Mouse (Mus musculus) neural tube, embryonic 11.5 days (tissue): ENCODE measurements at regions not wholly inside any gene's neighbourhood (a gene's known extent, or its start where the extent isn't known, plus 50 kb on each side); places are given as distances from the start of the nearest gene placed in this dataset.
A peak's percentile ranks its signal among the peaks of the same experiment; 100 is the strongest.
"Not testable (repeated sequence)": the region's sequence is repeated elsewhere in the genome, so short reads cannot be mapped to it uniquely, and the experiment has no call there.

Experiments used
- ATAC-seq: fragments of 200-750 bp; cut with Nextera tagmentation; 2 replicates; pipeline ENCODE4 v1.8.0; 2017; ENCODE audit warnings: moderate number of reproducible peaks, mild to moderate bottlenecking, moderate TSS enrichment, moderate library complexity; ENCODE audit not compliant: insufficient read depth, low FRiP score, low TSS enrichment
- DNase-seq: peaks from one replicate; pipeline ENCODE4 v3.0.0-alpha.2; 2015; ENCODE audit warnings: low spot score
- H3K27ac ChIP-seq: fragments of 300-500 bp; sonication (generic); 2 replicates; pipeline ENCODE4 v1.5.1; 2014; ENCODE audit warnings: low read depth, mild to moderate bottlenecking, low read length
- H3K27me3 ChIP-seq: fragments of 300-500 bp; sonication (generic); 2 replicates; pipeline ENCODE4 v1.6.1; 2014; ENCODE audit warnings: mild to moderate bottlenecking, low read length, mixed read lengths; ENCODE audit not compliant: control insufficient read depth, insufficient read depth
- H3K36me3 ChIP-seq: fragments of 300-500 bp; sonication (generic); 2 replicates; pipeline ENCODE4 v1.6.1; 2014; ENCODE audit warnings: mild to moderate bottlenecking, low read length, moderate library complexity, mixed read lengths; ENCODE audit not compliant: control insufficient read depth, insufficient read depth
- H3K4me1 ChIP-seq: fragments of 300-500 bp; sonication (generic); 2 replicates; pipeline ENCODE4 v1.6.1; 2014; ENCODE audit warnings: low read length, mixed read lengths; ENCODE audit not compliant: control insufficient read depth, insufficient read depth
- H3K4me2 ChIP-seq: fragments of 300-500 bp; sonication (generic); 2 replicates; pipeline ENCODE4 v1.6.1; 2014; ENCODE audit warnings: low read depth, mild to moderate bottlenecking, moderate library complexity
- H3K4me3 ChIP-seq: fragments of 300-500 bp; sonication (generic); 2 replicates; pipeline ENCODE4 v1.5.1; 2014; ENCODE audit warnings: low read depth, low read length
- H3K9ac ChIP-seq: fragments of 300-500 bp; sonication (generic); 2 replicates; pipeline ENCODE4 v1.6.1; 2014; ENCODE audit warnings: mild to moderate bottlenecking, low read length
- H3K9me3 ChIP-seq: fragments of 300-500 bp; sonication (generic); 2 replicates; pipeline ENCODE4 v1.6.1; 2016; ENCODE audit warnings: low read length; ENCODE audit not compliant: control insufficient read depth
- WGBS: fragments of 180-500 bp; shearing (Covaris S2); extraction: QIAGEN DNeasy Blood & Tissue Kit; methylation state at CpG from one replicate; pipeline ENCODE4 v1.1.7; 2014; 5-methylcytosine and 5-hydroxymethylcytosine counted together

DNA sequence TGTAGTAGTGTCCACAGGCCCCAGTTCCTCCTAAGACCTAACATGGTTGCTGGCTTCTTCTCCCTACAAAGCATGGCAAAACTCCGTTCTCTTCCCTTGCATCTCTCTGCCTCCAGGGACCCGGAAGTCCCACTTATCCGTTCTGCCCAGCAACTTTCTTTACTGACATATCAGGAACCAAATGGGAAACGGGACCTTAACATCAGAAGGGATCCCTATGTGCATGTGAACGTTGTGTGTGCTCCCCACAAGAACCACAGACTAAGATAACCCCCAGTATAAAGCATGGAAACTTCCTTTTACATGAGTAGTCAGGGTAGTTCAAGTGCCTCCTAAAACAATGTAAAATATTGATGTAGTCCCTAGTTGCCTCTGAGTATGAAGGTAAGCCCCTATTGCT, 61.6 kb downstream of the Zxdb start:
- DNase-seq (no peak), ATAC-seq (no peak)
- no peak overlapping the region for H3K9ac ChIP-seq
- H3K4me3 ChIP-seq, result no peak overlapping the region
- 83% methylated on average over 5 of the region's 5 CpGs for WGBS
- H3K36me3 ChIP-seq, result no peaks in the 10 kb centered on the region
- no peak overlapping the region for H3K27ac ChIP-seq
- no peak overlapping the region for H3K4me2 ChIP-seq
- H3K4me1 ChIP-seq, result no peaks in the 10 kb centered on the region
- no peaks in the 10 kb centered on the region for H3K27me3 ChIP-seq
- no peaks in the 10 kb centered on the region for H3K9me3 ChIP-seq

DNA sequence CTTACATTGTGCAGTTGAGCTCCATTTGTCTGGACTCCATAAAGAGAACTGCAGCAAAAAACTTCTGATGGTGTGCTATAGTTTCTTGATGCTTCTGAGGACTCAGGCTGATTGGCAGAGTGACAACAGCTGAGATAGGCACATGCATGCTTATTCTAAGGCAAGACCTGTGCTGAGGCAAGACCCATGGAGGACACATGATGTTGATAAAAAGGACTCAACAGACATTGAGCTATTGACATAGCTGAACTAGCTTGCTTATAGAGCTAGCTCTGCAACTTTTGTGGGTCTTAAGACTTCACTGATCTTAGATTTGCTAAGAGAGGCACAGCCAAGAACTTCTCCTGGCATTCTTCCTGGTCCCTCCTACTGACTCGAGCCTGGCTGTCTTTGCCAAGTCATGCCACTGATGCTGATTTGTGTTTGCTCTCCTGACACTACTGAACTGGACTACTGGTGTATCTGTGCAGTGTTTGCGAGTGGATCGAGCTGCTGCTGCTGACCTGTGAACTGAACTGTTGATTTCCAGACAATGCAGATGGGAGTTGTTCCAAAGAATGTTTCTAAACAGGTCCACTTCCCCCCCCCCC, 64.1 kb downstream of the Zxdb start:
- Histone ChIP-seq H3K4me1 (no peaks in the 10 kb centered on the region), H3K36me3 (no peaks in the 10 kb centered on the region), H3K4me3 (no peak overlapping the region), H3K9me3 (no peaks in the 10 kb centered on the region), H3K9ac (no peak overlapping the region), H3K4me2 (no peak overlapping the region), H3K27ac (no peak overlapping the region), H3K27me3 (no peaks in the 10 kb centered on the region)
- ATAC-seq, result no peak
- no peak for DNase-seq
- WGBS, result 89% methylated on average over 3 of the region's 3 CpGs

DNA sequence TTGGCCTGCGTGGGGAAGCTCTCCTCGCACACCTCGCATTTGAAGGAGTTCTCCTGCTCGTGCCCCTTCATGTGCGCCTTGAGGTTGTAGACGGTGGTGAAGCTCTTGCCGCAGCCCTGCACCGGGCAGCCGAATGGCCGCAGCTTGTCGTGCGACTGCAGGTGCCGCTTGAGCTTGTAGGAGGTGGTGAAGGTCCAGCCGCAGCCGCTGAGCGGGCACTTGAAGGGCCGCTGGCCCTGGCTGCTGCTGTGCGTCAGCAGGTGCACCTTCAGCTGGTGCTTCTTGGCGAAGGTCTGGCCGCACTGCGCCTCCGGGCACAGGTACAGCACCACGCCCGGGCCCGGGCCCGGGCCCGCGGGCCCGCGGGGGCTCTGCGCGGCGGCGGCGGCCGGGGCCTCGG, 72.5 kb downstream of the Zxdb start:
- not testable (repeated sequence) for H3K27ac ChIP-seq, H3K27me3 ChIP-seq, DNase-seq, H3K36me3 ChIP-seq, H3K4me1 ChIP-seq, H3K4me2 ChIP-seq, H3K9me3 ChIP-seq, H3K4me3 ChIP-seq, H3K9ac ChIP-seq
- ATAC-seq, result peak; percentile 38
- no CpG with 5 or more reads among the region's 37 CpGs for WGBS

DNA sequence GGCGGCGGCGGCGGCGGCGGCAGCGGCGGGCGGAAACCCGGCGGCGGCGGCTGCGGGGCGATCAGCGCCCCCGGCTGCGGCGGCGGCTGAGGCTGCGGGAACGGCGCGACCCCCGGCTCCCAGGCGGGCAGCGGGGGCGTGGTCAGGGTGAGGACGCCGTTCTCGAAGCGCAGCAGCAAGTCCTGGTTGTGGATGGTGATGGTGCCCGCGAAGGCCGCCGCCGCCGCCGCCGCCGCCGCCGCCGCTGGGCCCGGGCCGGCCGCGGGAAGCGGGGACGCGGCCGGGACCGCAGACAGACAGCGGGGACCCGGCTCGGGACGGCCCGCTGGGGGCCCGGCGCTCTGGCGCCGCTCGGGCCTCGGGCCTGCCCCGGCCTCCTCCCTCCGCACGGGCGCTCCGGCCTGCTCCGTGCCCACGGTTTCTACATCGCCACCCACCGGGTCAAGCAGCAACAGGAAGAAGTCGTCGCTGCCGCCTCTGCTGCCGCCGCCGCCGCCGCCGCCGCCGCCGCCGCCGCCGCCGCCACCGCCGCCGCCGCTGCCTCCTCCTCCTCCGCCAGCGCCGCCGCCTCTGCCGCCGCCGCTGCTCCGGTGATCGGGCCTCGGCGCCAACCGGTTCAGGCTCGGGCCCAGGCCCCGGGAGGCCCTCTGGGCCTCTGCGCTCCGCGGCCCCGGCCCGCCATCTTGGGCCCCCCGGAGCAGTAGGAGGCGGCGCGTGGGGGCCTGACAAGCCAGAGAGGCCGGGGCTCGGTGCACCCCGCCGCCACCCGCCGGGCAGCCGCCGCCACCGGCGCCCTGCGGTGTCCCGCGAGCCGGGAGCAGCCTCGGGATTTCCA, 73.2 kb downstream of the Zxdb start:
- not testable (repeated sequence) for H3K27ac ChIP-seq, DNase-seq, H3K4me3 ChIP-seq, H3K9me3 ChIP-seq, H3K4me2 ChIP-seq, H3K27me3 ChIP-seq, H3K9ac ChIP-seq, H3K4me1 ChIP-seq, H3K36me3 ChIP-seq
- peak; percentile 80 for ATAC-seq
- no CpG with 5 or more reads among the region's 131 CpGs for WGBS

DNA sequence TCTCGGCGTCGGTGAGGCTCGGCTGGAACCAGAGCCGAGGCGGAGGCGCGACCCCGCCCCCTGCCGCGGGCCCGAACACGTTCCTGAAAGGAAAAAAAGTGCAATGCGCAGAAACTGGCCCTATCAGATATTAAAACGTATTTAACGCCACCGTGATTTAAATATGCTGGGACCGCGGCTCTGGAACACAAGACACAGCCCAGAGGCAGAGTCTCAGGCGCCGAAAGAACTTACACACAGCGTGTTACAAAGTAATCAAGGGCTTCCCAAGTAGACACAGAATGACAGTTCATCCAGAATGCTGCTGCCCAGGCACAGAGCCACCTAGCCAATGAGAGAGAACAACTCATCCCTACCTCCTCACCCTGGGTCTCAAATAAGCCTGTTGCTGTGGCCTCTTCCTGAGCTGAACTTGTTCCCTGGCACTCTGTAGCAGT, 73.8 kb downstream of the Zxdb start:
- H3K36me3 ChIP-seq, H3K4me3 ChIP-seq, H3K4me2 ChIP-seq, H3K27me3 ChIP-seq, H3K4me1 ChIP-seq, H3K9me3 ChIP-seq, H3K9ac ChIP-seq, DNase-seq, H3K27ac ChIP-seq: not testable (repeated sequence)
- WGBS, result no CpG with 5 or more reads among the region's 22 CpGs
- peak; percentile 45 for ATAC-seq

DNA sequence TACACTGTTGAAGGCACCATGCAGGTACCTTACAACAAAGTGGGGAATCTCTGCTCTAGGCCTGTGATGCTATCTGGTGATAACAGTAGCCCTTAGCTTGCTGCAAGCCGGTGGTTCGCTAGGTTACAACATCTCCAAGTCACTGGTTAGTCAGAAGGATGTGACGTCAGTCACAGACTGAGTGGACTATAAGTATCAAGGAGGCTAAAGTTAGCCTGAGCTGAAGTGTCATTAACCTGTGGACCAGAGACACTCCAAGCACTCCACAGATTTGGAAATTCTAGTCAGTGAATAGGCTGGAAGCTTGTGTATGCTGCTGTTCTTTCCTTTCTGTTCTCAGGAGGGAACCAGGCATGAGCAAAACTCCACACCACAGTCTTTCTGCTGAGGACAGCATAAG, 88.4 kb downstream of the Zxdb start:
- not testable (repeated sequence) for H3K36me3 ChIP-seq, H3K4me3 ChIP-seq, ATAC-seq, H3K4me1 ChIP-seq, H3K27me3 ChIP-seq, H3K27ac ChIP-seq, H3K9me3 ChIP-seq, DNase-seq, H3K4me2 ChIP-seq, H3K9ac ChIP-seq
- WGBS, result no CpG with 5 or more reads among the region's 3 CpGs

DNA sequence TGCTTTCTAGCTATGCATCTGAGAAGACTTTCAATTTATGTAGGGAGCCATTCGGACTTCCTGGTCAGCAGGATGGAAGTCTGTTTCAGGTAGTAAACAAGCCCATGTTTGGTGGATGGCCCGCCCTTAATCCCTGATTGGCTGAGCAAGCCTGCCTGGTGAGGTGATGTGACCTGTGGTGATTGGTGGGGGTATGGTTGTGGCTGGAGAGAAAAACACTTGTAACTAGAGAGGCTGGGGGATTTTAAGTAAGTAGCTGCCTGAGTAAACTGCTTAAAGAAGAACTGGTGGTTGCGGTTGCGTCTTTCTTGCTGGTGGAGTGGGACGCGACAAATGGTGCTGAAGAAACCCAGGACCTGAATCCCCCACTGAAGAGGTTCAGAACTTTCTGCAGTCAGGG, 103.2 kb downstream of the Zxdb start:
- not testable (repeated sequence) for H3K9me3 ChIP-seq, H3K27ac ChIP-seq, H3K27me3 ChIP-seq, H3K4me3 ChIP-seq, H3K4me1 ChIP-seq, ATAC-seq, H3K36me3 ChIP-seq, DNase-seq, H3K4me2 ChIP-seq, H3K9ac ChIP-seq
- 94% methylated on average over 5 of the region's 6 CpGs for WGBS

DNA sequence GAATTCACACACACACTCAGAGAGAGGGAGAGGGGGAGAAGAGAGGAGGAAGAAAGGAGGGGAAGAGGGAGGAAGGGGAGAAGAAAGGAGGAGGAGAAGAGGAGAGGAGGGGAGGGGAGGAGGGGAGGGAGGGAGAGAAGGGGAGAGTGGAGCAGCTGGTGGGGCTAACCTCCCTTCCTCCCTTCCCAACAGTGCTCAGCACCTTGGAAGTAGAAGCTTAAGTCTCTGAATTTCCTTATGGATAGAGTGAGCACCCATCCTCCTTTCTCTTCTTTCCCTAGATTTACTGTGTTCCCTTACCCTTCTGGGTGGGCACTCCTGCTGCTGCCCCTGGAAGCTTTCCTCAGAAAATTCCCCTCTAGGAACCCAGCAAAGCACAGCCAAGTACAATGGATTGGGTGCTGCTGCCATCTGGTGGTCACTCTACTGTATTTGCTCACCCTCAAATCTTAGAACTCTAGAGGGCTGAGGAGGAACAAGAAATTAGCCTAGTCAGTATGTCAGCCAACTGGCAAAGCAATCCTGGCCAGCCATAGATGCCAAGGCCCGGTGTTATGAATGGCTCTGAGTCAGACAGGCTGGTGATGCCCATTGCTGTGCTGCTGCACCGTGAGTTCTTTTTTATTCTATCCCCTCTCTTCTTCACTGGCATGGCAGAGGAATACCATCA, 119.9 kb downstream of the Zxdb start:
- H3K27me3 ChIP-seq, result not testable (repeated sequence)
- ATAC-seq, result peak; percentile 75

DNA sequence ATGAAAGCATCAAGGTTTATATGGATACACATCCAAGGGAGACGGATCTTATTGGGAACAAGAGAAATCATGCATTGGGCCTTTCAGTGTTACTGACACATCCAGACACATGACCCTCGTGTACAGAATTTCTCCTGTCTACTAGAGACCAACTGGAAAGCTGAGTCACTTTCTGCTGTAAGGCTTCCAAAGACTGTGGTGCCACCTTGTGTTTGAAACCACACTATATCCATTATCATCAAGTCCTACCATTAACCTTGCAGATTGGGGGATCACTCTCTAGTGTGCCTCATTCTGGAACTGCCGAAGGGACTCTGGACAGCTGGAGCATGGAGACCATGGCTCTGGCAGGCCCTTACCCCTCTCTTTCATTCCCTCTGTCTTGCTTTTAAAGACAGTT, 125.2 kb downstream of the Zxdb start:
- ATAC-seq, H3K9me3 ChIP-seq, H3K9ac ChIP-seq, H3K4me3 ChIP-seq, DNase-seq, H3K27ac ChIP-seq, H3K4me1 ChIP-seq, H3K4me2 ChIP-seq, H3K27me3 ChIP-seq, H3K36me3 ChIP-seq: not testable (repeated sequence)
- 83% methylated on average over 1 of the region's 3 CpGs for WGBS

More for the DNA sequence above, 119.9 kb downstream of the Zxdb start:
- not testable (repeated sequence) for DNase-seq, H3K36me3 ChIP-seq, H3K4me2 ChIP-seq, H3K9me3 ChIP-seq, H3K4me1 ChIP-seq, H3K9ac ChIP-seq, H3K4me3 ChIP-seq, H3K27ac ChIP-seq
- WGBS, result 41% methylated on average over 2 of the region's 2 CpGs
